Mouse (Mus musculus) thymus, adult 18-20 months (tissue): ENCODE data around the gene Apob.
"Not testable (repeated sequence)": the region's sequence is repeated elsewhere in the genome, so short reads cannot be mapped to it uniquely, and the experiment has no call there.

Source experiments
- DNase-seq, 2 experiments: peaks; one replicate each; pipeline ENCODE4 v3.0.0; 2022; ENCODE audit warnings: mixed read lengths in 2 of 2

Apob gene

DNA sequence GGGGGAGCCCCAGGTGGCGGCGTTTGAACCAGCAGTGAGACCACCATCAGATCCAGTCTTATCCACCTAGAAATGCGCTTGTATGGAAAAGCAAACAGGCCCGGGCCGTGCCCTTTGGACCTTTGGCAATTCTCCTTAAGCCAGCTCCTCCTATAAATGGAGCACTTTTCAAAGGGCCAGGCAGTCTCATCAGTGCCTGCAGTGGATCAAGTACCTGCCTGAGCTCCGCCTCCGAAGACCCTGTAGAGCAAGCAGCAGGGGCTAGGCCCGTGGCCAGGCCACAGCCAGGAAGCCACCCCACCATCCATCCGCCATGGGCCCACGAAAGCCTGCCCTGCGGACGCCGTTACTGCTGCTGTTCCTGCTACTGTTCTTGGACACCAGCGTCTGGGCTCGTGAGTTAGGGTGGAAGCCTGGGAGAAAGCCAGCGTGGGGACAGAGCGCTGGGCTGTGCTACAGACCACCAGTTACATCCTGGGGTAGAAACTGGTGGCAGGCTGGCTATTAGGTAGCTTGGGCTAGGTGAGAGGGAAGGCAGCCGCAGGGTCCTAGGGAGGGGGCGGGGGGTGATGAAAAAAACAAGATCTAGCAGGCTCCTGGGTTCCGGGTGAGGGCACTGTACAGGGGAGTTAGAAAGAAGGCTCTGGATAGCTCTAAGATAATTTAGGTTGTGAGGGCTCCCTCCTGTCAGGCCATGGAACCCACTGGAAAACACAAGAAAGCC is at the start of gene Apob:
TSS of gene Apob (plus strand) at position 183 of the 724 bp plus-strand sequence.
- no peak for DNase-seq

GRCm38 (mm10) chr12:7932405-7932920 is 45.0 kb upstream of the Apob start:
- no peak for DNase-seq

- DNase-seq, result no peak
Measured at GRCm38 (mm10) chr12:7950098-7950745, 27.2 kb upstream of the Apob start.

DNA sequence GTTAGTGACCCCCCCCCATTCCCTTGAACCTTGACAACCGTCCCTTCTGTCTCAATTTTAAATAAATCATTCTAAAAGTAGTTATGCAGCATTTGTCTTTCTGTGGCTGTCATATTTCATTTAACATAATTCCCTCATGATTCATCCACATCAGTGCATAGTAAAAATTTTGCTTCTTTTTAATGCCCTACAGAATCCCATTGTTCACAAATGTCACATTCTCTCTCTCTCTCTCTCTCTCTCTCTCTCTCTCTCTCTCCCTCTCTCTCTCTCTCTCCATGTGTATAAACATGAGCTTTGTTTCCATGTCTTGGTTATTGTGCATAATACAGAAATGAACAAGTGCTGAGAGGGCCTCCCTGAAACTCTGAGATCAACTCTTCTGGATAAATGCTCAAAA is 18.6 kb upstream of the Apob start:
- no peak for DNase-seq

DNA sequence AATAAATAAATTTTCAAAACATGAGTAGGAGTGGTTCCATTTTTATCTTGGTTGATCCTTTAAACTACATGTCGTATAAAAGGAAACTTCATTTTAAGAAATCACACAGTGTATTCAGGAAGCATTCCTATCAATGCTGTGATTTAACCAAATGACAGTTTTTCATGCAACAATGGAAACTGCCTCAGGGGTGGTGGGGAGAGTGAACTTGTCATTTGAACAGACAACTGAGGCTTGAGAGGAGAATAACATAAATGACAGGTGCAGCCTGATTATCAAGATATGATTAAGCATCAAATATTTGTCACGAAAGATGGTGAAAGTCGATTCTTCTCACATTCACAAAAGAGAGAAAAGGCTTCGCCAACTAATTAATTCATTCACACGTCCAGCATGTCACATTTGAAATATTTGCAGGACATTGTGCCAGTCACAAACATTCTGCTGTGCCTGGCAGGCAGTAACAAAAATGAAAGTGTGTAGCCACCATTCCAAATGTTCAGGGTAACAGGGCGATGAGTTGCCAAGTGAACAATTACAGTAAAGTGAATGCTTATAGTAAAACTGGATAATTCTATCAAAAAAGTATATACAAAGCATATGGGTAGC is 18.0 kb upstream of the Apob start:
- no peak for DNase-seq

DNA sequence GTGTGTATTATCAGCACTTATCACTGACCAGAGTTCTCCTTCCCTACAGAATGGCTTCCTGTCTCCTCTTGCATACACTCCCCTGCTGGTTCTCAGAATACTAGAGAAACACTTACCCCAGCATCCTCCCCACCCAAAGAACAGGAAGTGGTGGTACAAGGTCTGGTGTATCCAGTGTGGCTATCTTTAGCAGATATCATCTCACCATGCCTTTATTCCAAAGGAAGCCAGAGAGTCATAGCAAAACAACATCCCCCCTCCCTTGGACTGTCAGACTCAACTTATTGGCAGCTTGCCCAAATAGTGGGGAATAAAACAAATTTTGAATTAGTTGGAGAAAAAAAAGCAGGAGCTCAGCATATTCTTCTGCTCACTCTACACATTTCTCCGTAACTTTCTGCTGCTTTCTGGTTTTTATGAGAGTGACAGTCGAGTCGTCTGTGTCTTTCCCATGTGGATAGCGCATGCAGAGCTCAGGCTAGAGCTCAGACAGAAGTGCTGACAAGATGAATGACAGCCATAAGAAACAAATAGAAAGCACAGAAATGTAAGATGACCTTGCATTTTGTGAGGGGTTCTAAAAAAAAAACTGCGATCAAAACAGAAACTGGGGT is 15.0 kb upstream of the Apob start:
- no peak for DNase-seq

- DNase-seq, result no peak
Measured at GRCm38 (mm10) chr12:7967221-7967620, 10.2 kb upstream of the Apob start.

GRCm38 (mm10) chr12:7970301-7970700 is 7.1 kb upstream of the Apob start:
- no peak for DNase-seq

GRCm38 (mm10) chr12:7970817-7971216 is 6.6 kb upstream of the Apob start:
- no peak for DNase-seq

DNA sequence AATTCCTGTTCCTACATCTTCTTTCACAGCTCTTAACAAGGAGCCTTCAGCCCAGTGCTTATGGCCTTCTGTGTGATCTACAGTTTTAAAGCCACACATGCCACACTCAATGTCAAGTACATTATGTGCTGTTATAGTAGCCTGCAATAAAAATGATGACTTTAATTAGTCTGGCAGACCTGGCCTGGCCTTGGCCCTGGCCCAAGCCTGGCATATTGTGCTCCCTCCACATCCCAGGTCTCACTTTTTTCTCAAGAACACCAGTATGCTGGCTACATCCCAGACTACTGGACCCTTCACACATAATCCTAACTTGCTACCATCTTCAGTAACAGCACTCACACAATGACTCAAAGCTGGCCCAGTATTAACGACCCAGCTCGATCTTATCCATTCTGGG is 5.7 kb upstream of the Apob start:
- DNase-seq, result no peak

DNA sequence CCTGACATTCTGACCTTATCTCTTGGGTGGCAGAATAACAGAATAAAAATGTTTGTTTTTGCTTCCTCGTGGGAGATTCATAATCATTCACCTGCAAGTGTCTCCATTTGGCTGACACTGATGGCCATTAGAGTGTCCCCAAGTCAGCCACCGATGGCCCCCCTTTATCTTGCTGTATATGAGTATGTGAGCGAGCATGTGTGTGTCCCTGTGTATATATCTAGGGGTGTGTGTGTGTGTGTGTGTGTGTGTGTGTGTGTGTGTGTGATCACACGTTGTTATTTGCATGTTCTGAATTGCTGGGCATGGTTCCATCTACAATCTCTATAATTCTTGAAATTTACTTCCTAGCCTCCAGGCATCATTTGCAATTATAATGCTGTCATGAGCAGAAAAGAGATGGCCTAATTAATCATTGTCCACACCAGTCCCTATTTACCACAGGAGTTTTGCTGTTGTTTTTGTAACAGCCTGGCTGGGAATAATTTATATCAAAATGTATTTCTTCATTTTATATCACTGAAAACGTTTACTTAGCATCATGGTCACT is 3.6 kb upstream of the Apob start:
- no peak for DNase-seq

GRCm38 (mm10) chr12:7978190-7978884 is 889 bp downstream of the Apob start:
- DNase-seq, result no peak

DNA sequence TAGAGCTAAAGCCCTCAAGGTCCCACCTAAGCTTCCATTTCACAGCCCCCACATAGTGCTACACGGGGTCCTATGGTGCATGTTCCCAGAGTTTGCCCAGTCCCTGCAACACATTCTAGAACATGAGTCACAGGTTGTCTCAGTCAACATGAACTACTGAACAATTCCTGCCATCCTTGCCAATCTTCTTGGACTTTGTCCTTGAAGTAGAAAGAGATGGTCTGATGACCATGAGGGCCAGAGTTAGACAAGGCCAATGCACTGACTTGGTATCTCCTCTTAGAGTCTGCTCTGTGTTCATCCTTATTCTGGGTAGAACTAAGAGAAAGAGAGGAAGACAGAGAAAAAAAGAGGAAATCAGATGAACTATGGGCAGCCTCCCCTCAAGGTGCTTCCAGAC is 7.0 kb downstream of the Apob start:
- DNase-seq, result no peak

GRCm38 (mm10) chr12:7990804-7991203 is 13.4 kb downstream of the Apob start:
- no peak for DNase-seq

DNA sequence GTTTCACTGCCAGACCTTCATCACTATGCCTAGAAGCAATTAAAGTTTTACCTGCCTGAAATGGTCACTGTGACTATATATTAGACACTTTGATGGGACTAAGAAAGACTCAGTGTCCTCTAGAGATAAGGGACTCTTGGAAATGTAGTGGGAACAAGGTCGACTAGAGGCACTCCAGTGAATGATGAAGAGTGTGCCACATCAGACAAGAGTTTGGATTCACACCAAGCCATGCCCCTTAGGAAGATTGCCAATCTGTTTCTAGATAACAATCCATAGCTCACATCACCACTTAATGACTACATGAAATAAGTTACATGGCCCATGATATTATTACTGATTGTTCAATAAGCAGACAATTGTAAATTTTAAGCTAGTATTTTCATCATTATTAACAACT is 14.1 kb downstream of the Apob start:
- no peak for DNase-seq

DNA sequence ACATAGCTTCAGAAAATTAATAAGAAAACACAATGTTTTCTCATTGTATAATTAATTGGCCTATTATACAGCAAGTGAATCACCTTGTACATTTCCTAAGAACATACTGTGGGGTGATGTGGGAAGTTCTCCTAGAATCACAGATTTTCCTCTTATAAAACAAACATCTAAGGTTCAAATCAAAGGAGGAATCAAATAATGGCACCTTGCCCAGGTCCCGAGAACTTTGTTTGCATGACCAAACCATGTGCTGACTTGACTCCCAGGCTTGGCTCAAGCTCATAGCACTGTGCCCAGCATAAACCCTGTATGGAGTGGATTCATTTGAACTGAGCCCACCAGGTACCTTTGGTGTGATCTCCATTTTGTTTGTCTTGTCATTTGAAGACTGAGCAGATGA is 43.5 kb downstream of the Apob start:
- no peak for DNase-seq

DNA sequence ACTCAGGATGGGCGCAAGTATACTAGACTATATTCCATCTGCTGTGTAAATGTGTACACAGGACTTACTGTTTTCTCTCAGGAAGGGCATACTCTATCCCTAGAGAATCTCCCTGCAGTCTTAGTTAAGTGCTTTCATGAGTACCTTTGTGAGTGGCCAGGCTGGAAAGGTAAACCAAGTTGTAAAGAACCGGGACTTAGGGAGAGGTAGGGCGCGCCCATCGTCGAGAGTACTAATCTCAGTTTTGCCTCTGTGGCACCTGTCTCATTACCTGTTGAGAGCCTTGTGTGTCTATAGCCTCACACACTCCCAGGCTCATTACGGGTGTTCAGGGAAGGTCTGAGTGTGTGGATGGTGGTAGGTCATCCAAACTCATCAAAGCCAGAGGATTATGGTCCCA is 52.1 kb downstream of the Apob start:
- no peak for DNase-seq

DNA sequence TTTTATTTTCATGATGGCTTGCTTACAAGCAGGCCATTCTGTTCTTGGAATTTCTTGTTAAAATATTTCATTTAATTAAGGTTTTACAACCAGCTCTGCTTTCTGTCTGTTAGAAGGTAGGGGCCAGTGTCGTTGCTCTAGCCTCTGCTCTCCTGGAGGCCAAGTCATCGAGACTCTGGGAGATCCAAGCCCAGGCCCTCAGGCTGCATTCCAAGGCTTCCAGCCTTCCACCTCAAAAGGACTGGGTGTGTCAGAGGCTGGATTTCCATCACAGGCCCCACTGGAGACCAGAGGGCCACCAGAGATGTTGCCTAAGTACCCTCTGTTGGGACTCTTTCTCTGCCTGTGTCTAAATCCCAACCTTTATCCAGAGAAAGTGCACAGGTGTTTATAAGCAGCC is 52.6 kb downstream of the Apob start:
- DNase-seq, result no peak

DNA sequence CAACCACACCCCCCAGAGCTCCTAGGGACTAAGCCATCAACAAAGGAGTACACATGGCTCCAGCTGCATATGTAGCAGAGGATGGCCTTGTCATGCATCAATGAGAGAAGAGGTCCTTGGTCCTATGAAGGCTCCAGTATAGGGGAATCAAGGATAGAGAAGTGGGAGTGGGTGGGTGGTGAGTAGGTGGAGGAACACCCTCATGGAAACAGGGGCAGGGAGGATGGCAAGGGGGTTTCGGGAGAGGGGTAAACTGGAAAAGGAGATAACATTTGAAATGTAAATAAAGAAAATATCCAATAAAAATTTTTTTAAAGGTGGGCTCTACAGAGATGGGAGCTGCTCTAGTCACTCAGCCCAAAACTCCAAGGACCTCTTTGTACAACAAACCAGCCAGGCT is 53.7 kb downstream of the Apob start:
- DNase-seq, result not testable (repeated sequence)

DNA sequence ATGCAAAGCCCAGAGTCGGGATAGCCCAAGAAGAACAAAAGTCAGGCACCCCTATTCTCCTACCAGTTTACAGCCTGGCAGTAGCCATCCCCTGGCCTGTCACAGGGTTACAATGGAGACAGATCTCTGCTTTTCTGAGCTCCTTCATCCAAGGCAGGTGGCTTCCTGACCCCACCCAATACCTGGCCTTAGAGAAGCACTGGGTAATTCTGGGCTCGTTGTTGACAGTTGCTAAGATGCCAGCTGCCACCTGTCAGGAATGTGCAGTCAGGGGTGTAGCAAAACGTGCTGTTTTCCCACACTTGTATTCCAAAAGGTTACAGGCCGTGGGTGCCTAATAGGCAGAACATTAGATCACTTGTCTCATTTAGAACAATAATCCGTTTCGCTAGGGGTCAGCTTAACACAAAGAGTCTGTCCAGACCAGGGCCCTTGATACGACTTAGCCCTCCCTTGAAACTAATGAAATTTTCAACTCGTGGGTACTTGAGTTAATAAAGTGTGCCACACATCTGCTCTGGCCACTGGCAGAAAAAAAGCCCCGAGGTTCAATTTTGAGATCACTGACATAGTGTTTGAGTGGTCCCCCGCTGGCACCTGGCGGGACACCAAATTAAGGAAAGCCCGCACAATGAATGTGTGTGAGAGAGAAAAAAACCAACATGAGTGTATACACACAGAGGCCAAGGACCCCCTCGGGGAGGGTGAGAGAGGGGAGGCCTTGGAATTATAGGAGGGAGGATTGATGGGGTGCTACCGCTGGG is 54.3 kb downstream of the Apob start:
- no peak for DNase-seq

DNA sequence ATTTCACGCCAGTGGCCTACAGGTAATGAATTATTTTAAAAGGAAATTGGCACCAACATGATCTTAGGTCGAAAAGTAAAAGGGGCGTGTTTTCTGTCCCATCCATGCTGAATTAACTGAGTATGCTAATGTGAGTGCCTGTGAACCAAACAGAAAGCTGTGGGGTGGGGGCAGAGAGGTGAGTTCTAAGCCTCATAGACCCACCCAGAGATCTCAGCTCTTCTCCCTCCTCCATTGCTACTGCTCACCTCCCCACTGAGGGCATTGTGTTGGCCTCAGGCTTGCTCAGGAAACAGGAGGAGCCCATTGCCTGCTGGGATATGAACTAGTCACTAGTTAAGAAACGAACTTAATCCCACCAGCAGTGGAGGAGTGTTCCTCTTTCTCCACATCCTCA is 54.9 kb downstream of the Apob start:
- DNase-seq, result no peak
